Mouse (Mus musculus) stomach, embryonic 16.5 days (tissue): ENCODE data around the gene Glis1. TPM values are rescaled to one million over a fixed set of nuclear protein-coding genes. Genes with fewer than 3 reads are reported as not detected.

Experiments
- ATAC-seq: fragments of 200-750 bp; cut with Nextera tagmentation; 2 replicates; pipeline ENCODE4 v1.8.0; 2017; ENCODE audit warnings: moderate number of reproducible peaks, moderate TSS enrichment; ENCODE audit not compliant: insufficient read depth, low FRiP score
- H3K27ac ChIP-seq: fragments of 300-500 bp; sonication (generic); 2 replicates; pipeline ENCODE4 v1.5.1; 2014; ENCODE audit warnings: low read length
- H3K27me3 ChIP-seq: fragments of 300-500 bp; sonication (generic); 2 replicates; pipeline ENCODE4 v1.6.1; 2014; ENCODE audit warnings: low read length, control low read depth, mixed read lengths; ENCODE audit not compliant: control insufficient read depth, insufficient read depth
- H3K36me3 ChIP-seq: fragments of 300-500 bp; sonication (generic); 2 replicates; pipeline ENCODE4 v1.6.1; 2014; ENCODE audit warnings: low read length; ENCODE audit not compliant: control insufficient read depth, insufficient read depth
- H3K4me1 ChIP-seq: fragments of 300-500 bp; sonication (generic); 2 replicates; pipeline ENCODE4 v1.6.1; 2014; ENCODE audit warnings: low read length, control low read depth, mixed read lengths; ENCODE audit not compliant: control insufficient read depth, insufficient read depth
- H3K4me2 ChIP-seq: fragments of 300-500 bp; sonication (generic); 2 replicates; pipeline ENCODE4 v1.6.1; 2014; ENCODE audit warnings: low read depth, low read length, mixed read lengths
- H3K4me3 ChIP-seq: fragments of 300-500 bp; sonication (generic); replicated peaks from 2 replicates; pipeline ENCODE4 v1.5.1; 2014; ENCODE audit warnings: mild to moderate bottlenecking, low read length
- H3K9ac ChIP-seq: fragments of 300-500 bp; sonication (generic); 2 replicates; pipeline ENCODE4 v1.6.1; 2014; ENCODE audit warnings: low read length
- H3K9me3 ChIP-seq: fragments of 300-500 bp; sonication (generic); replicated peaks from 2 replicates; pipeline ENCODE4 v1.6.1; 2016; ENCODE audit warnings: low read length, control low read depth; ENCODE audit not compliant: control insufficient read depth
- WGBS: fragments of 180-500 bp; shearing (Covaris S2); extraction: QIAGEN DNeasy Blood & Tissue Kit; methylation state at CpG from one replicate; pipeline ENCODE4 v1.1.7; 2014; 5-methylcytosine and 5-hydroxymethylcytosine counted together
- polyA plus RNA-seq: library from polyadenylated mRNA; unstranded; fragments of >200 nt; fragmentation: Nextera tagmentation; extraction: Ambion mirVana; gene quantifications from 2 replicates; pipeline ENCODE4 v1.2.1, GENCODE M21; 2015

Gene Glis1
- polyA plus RNA-seq, 1 experiment from 2014 or later: 0.87 TPM

DNA sequence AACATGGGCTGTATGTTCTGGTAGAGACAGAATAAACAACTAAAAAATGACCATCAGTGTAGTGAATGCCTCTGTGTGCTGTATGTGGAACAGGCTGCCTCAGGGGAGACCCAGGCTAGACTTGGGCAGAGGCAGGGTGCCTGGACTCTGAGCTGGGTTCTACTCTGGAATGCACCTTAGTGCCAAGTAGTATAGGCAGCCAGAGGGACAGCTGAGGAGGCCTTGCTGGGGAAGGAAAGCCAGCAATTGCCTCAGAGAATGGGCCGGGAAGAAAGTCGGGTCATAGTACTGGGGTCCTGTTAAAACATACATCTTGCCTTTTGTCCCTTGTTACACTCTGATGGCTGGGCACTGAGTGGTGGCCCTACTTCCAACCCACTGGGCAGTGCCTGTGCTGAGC, 25.1 kb downstream of the Glis1 start:
- Histone ChIP-seq H3K27me3 (no peaks in the 10 kb centered on the region; the same call in 1 of the 2 replicates), H3K4me2 (no peak overlapping the region), H3K4me3 (no peak overlapping the region), H3K27ac (no peak overlapping the region), H3K4me1 (0 out of 2 replicates have a peak, but pooled peaks cover 3% of the 10 kb centered on the region), H3K36me3 (no peaks in the 10 kb centered on the region), H3K9me3 (no peaks in the 10 kb centered on the region), H3K9ac (no peak overlapping the region)
- WGBS: 92% methylated on average over 2 of the region's 2 CpGs
- no peak for ATAC-seq

DNA sequence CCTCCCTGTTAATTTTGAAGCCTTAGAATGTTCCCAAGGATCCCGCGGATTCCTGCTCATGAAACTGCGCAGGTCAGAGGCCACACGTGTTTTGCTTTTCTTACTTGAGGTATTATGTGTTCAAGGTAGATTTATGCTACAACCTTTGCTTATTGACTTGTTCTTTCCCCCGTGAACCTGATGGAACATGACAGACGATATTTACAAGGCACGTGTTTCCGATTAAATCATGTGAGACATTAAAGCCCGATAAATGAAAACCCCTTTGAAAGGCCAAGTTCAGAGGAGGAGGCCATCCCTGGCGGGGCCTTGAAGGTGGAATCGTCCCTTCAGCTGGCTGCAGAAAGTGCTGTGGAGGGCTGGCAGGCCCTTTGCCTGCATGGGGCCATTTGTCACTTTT, 26.1 kb downstream of the Glis1 start:
- Histone ChIP-seq H3K27me3 (no peaks in the 10 kb centered on the region; the same call in 1 of the 2 replicates), H3K9me3 (no peaks in the 10 kb centered on the region), H3K4me2 (no peak overlapping the region), H3K4me1 (0 out of 2 replicates have a peak, but pooled peaks cover 3% of the 10 kb centered on the region), H3K4me3 (no peak overlapping the region), H3K27ac (no peak overlapping the region), H3K9ac (no peak overlapping the region), H3K36me3 (no peaks in the 10 kb centered on the region)
- WGBS: 65% methylated on average over 11 of the region's 11 CpGs
- no peak for ATAC-seq

DNA sequence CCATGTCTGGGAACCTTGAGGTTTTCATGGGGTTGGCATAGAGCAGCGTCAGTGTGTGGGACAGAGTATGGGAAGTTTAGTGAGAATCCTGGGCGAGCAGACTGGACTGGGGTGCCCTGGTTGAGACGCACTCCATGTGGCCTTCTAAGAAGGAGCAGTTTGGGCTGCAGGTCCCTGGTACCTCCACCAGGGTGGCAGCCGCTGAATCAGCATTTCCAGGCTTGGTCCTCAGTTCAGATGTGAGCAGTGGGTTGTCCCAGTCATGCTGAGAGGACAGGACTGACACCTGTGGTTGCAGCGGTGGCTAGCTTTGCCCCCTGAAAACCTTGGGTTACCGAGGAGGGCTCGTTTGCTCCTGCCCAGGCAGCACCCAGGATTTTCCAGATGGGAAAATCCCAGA, 33.4 kb downstream of the Glis1 start:
- H3K4me3 ChIP-seq: no peak overlapping the region
- WGBS: 70% methylated on average over 7 of the region's 7 CpGs
- ATAC-seq: no peak
- no peak overlapping the region for H3K27ac ChIP-seq
- peaks cover 6% of the 10 kb centered on the region; the same call in 1 of the 2 replicates for H3K27me3 ChIP-seq
- no peaks in the 10 kb centered on the region for H3K36me3 ChIP-seq
- no peak overlapping the region for H3K4me2 ChIP-seq
- no peaks in the 10 kb centered on the region; the same call in 1 of the 2 replicates for H3K4me1 ChIP-seq
- no peaks in the 10 kb centered on the region for H3K9me3 ChIP-seq
- no peak overlapping the region for H3K9ac ChIP-seq

DNA sequence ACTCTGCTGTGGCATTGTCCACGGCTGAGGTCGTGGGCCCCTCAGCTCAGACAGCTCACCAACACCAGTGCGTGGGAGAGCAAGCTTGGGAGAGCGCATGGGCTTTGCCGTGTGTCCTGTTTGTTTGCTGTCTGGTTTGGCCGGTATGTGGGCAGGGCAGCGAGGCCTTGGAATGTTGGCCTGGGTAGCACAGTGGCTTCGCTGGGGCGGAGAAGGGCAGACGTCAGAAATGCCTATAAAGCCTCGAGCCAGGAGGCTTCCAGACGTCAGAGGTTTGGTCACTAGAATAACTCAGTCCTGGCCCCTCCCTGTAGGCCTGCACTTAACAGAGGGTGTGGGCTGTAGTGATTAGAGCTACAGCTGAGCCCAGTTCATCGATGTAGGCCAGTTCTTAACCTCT, 33.9 kb downstream of the Glis1 start:
- H3K4me2 ChIP-seq: no peak overlapping the region
- H3K4me3 ChIP-seq: no peak overlapping the region
- H3K27me3 ChIP-seq: peaks cover 6% of the 10 kb centered on the region; the same call in 1 of the 2 replicates
- WGBS: 36% methylated on average over 13 of the region's 13 CpGs
- H3K36me3 ChIP-seq: no peaks in the 10 kb centered on the region
- H3K9ac ChIP-seq: no peak overlapping the region
- ATAC-seq: peak; percentile 75; the same call in 1 of the 2 replicates
- no peaks in the 10 kb centered on the region for H3K9me3 ChIP-seq
- H3K27ac ChIP-seq: no peak overlapping the region
- H3K4me1 ChIP-seq: no peaks in the 10 kb centered on the region; the same call in 1 of the 2 replicates

DNA sequence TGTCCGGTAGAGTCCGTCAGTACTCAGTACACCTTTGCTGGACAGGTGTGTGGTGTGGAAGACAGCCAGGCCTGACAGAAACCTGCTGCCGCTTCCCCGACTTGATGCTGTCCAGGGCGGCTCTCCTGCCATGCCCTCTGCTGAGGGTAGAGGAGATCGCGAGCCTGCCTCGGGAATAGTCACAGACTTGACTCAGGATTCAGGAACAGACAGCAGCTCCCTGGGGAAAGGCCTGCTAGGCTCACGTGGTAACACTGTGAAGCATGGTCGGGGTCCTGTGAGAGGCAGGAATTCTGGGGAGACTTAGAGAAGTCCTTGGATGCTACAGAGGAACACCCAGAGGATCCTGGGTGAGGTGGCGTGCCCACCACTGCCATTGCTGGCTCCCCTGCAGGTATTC, 34.4 kb downstream of the Glis1 start:
- ATAC-seq: no peak
- Histone ChIP-seq H3K36me3 (no peaks in the 10 kb centered on the region), H3K4me3 (no peak overlapping the region), H3K27ac (no peak overlapping the region), H3K9ac (no peak overlapping the region), H3K9me3 (no peaks in the 10 kb centered on the region), H3K4me2 (no peak overlapping the region), H3K4me1 (no peaks in the 10 kb centered on the region; the same call in 1 of the 2 replicates), H3K27me3 (peaks cover 6% of the 10 kb centered on the region; the same call in 1 of the 2 replicates)
- 68% methylated on average over 11 of the region's 11 CpGs for WGBS

DNA sequence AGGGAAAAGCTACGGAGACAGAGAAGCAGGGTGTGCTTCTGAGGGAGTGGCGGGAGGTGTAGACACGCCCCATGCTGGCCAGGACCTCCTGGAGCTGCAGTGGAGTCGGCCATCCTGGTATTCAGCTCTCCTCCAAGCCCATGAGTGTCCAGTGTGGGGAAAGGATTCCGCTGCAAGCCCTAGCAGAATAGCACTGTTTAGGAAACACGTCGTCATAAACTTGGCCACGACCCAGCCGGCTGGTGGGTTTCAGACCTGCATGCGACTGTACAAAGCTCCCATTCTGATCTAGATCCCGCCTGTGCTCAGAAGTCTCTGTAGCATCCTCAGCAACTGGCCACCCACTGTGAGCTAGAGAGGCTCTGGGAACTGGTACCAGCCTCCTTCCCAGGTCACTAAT, 41.9 kb downstream of the Glis1 start:
- WGBS: 44% methylated on average over 11 of the region's 11 CpGs
- 0 out of 2 replicates have a peak, but pooled peaks cover 5% of the 10 kb centered on the region for H3K4me1 ChIP-seq
- ATAC-seq: no peak
- H3K9me3 ChIP-seq: no peaks in the 10 kb centered on the region
- no peak overlapping the region for H3K9ac ChIP-seq
- no peaks in the 10 kb centered on the region for H3K36me3 ChIP-seq
- H3K4me3 ChIP-seq: no peak overlapping the region
- peaks cover 4% of the 10 kb centered on the region; the same call in 1 of the 2 replicates for H3K27me3 ChIP-seq
- no peak overlapping the region for H3K4me2 ChIP-seq
- no peak overlapping the region for H3K27ac ChIP-seq

DNA sequence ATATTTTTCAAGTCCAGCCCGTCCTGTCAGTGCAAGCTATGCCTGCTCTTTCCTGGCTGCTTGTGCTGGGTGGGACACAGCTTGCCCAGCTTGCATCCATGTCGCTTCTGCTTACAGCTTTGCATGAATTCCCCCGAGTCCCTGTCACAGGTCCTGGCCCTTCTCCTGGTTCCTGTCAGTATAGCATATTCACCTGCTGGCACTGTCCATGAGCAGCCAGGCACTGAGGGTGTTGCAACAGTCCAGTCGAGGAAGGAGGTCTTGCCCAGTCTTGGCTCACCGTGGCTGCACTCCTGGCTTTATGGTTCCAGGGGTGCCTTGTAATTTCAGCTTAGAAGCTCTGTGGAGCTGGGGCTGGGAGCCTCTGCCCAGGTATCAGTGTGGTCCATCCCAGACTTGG, 44.6 kb downstream of the Glis1 start:
- Histone ChIP-seq H3K27me3 (peaks cover 4% of the 10 kb centered on the region; the same call in 1 of the 2 replicates), H3K4me2 (no peak overlapping the region), H3K4me1 (0 out of 2 replicates have a peak, but pooled peaks cover 5% of the 10 kb centered on the region), H3K9ac (no peak overlapping the region), H3K4me3 (no peak overlapping the region), H3K36me3 (no peaks in the 10 kb centered on the region), H3K9me3 (no peaks in the 10 kb centered on the region), H3K27ac (no peak overlapping the region)
- no peak for ATAC-seq
- 72% methylated on average over 5 of the region's 5 CpGs for WGBS

DNA sequence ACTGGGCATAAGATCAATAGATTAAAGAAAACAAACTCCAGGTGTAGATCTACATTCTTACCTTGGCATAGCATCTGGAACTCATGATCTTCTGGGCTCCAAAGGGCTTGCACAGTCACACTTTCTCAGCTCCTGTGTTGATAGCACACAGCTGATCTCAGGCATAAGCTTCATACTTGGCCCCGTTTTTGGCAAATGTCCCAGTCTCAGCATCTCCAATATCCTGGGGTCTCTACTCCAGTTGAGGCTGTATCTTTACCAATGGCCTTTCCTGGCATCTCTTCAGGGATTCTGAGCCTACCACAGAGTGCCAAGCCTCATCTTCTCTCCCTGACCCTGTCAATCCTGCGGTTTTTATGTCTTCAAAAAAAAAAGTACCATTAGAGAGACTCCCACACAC, 48.1 kb downstream of the Glis1 start:
- Histone ChIP-seq H3K9ac (no peak overlapping the region), H3K9me3 (no peaks in the 10 kb centered on the region), H3K27ac (no peak overlapping the region), H3K27me3 (peaks cover 4% of the 10 kb centered on the region; the same call in 1 of the 2 replicates), H3K36me3 (no peaks in the 10 kb centered on the region), H3K4me3 (no peak overlapping the region), H3K4me2 (no peak overlapping the region), H3K4me1 (0 out of 2 replicates have a peak, but pooled peaks cover 5% of the 10 kb centered on the region)
- no peak for ATAC-seq
- WGBS: 69% methylated on average over 2 of the region's 2 CpGs

DNA sequence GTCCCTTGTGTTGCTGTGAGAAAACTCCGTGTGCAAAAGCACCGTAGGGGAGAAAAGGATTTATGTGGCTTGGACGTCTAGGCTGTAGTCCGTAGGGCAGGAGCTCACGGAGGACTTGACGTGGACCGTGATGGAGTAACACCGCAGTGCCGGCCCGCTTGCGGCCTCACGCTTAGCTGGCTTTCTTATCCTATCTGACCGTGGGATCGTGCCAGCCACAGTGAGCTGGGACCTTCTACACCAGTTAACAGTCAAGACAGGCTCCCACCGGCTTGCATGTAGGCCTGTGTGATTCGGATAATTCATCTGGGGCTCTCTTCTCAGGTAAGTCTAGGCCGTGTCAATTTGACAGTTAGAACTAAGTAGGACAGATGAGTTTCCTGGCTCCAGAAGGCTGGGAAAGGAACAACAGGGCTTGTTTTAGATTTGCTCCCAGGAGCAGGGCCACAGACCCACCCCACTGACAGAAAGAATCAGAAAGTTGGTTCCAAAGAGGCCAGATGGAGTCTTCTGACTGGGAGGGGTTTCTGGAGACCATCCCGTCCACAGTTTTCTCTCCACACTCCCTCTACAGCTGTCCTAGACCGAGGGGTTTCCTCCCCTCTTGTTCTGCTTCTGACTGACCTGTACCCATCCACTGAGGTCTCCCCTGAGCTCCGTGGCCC, 49.3 kb downstream of the Glis1 start:
- Histone ChIP-seq H3K4me1 (0 out of 2 replicates have a peak, but pooled peaks cover 5% of the 10 kb centered on the region), H3K4me3 (no peak overlapping the region), H3K9me3 (no peaks in the 10 kb centered on the region), H3K27me3 (peaks cover 4% of the 10 kb centered on the region; the same call in 1 of the 2 replicates), H3K27ac (no peak overlapping the region), H3K9ac (no peak overlapping the region), H3K4me2 (no peak overlapping the region), H3K36me3 (no peaks in the 10 kb centered on the region)
- WGBS: 87% methylated on average over 20 of the region's 20 CpGs
- ATAC-seq: no peak
